Mouse (Mus musculus): Measurements from ENCODE around the gene Chrdl2. TPM values are rescaled to one million over a fixed set of nuclear protein-coding genes. Genes with fewer than 3 reads are reported as not detected.
"Not testable (repeated sequence)": the region's sequence is repeated elsewhere in the genome, so short reads cannot be mapped to it uniquely, and the experiment has no call there.

The Chrdl2 gene
- total RNA-seq (2012; rRNA removed), result 0.36 TPM in 1 of 2 replicates, not detected in the other

DNA sequence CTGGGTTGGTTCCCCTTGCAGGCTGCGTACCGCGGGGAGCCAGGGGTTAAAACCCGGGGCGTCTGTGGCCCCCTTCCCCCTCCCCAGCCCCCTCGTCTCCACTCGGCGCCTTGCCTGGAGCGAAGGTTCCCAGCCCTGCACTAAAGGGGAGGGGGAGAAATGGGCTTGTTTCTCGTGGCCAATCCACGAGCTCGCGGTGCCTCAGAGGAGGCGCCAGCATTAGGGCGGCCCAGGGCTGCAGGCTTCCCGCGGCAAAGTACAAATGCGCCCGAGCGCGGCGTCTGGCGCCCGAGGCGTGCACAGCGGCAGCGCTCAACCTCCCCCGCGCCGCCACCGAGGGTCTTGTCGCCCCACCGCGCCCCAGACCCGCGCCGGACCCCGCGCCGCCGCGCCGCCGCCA is at the start of gene Chrdl2:
TSS of gene Chrdl2 (plus strand) at position 383 of the 400 bp plus-strand sequence.
- peak within 1 kb of the TSS; percentile 62 to 70 for H3K4me3 ChIP-seq (ENCODE audit: insufficient read depth in 1 of 2, low read depth in 1 of 2, low read length in 2 of 2, poor library complexity in 1 of 2, severe bottlenecking in 1 of 2)
- H3K9ac ChIP-seq (ENCODE audit: insufficient read depth, low read depth, low read length, poor library complexity, severe bottlenecking), result peak within 1 kb of the TSS; percentile 71
- H3K27ac ChIP-seq (ENCODE audit: insufficient read depth, low read depth, low read length, poor library complexity, severe bottlenecking), result no peak within 1 kb of the TSS
- no peaks in the 10 kb centered on the region for H3K36me3 ChIP-seq (ENCODE audit: control insufficient read depth, insufficient read depth, low read length, poor library complexity, severe bottlenecking)
- H3K9me3 ChIP-seq (ENCODE audit: control insufficient read depth, insufficient read depth, low read depth, low read length), result no peaks in the 10 kb centered on the region
- no peak for TF ChIP-seq MAFK (IDR thresholded peaks at IDR 0.05; ENCODE audit: insufficient read depth, low read depth, low read length)
- TF ChIP-seq ZC3H11A (IDR thresholded peaks at IDR 0.05; ENCODE audit: borderline replicate concordance, low read depth, low read length), result no peak
- TF ChIP-seq CHD2 (IDR thresholded peaks at IDR 0.05; ENCODE audit: low read depth, low read length), result no peak
- TF ChIP-seq HCFC1 (IDR thresholded peaks at IDR 0.05; ENCODE audit: borderline replicate concordance, insufficient read depth, low read length), result no peak
- TF ChIP-seq ZNF384 (IDR thresholded peaks at IDR 0.05; ENCODE audit: low read depth, low read length), result no peak
- H3K4me1 ChIP-seq (ENCODE audit: control insufficient read depth in 2 of 2, insufficient read depth in 2 of 2, low read length in 2 of 2, poor library complexity in 1 of 2), result no peaks in the 10 kb centered on the region; a peak in 1 of 4 replicates
- DNase-seq (ENCODE audit: low read depth, low spot score), result no peak
- in situ Hi-C loops (cut with MboI; ENCODE audit: low sequenced_read_pairs in 2 of 2, unreplicated experiment in 2 of 2), result no loop called here

DNA sequence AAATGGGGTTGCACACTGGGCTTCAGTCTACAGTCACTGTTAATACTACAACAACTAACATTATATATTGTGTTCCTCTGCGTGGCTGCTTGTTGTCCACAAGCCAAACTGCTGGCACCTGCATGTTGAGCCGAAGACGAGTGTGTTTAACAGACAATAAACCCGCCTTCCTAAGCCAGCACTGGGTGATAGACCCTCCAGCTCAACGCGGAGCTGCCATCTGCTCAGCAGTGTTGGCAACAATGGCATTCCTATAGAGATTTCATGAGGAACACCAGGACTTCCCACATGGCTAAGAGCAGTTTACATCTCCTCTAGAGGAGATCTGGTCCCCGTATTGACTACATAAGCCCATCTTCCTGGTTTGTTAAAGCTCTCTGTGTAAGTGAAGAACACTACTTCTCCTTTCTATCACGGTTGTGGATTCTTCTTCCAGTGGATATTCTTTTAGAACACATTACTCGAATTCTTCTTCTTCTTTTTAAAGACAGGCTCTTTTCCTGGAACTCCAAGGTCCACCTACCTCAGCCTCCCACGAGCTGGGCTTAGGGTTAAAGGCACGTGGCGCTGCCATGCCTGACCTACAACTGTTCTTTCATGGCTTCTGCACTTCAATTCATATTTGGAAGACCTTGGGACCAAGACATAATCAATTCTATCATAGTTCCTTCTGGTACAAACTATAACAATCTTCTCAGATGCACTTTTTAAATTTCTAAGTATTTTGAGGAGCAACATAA is 48.6 kb upstream of the Chrdl2 start:
- in situ Hi-C loops (cut with MboI; ENCODE audit: low sequenced_read_pairs in 2 of 2, unreplicated experiment in 2 of 2), result no loop called here
- 0 out of 4 replicates have a peak, but pooled peaks cover 1 to 2% of the 10 kb centered on the region in 2 experiments for H3K4me1 ChIP-seq (ENCODE audit: control insufficient read depth in 2 of 2, insufficient read depth in 2 of 2, low read length in 2 of 2, poor library complexity in 1 of 2)
- peaks cover 3% of the 10 kb centered on the region; the same call in 1 of the 2 replicates for H3K36me3 ChIP-seq (ENCODE audit: control insufficient read depth, insufficient read depth, low read length, poor library complexity, severe bottlenecking)
- H3K4me3 ChIP-seq (ENCODE audit: insufficient read depth in 1 of 2, low read depth in 1 of 2, low read length in 2 of 2, poor library complexity in 1 of 2, severe bottlenecking in 1 of 2), result no peak overlapping the region
- TF ChIP-seq HCFC1 (IDR thresholded peaks at IDR 0.05; ENCODE audit: borderline replicate concordance, insufficient read depth, low read length), result no peak
- no peak for TF ChIP-seq ZNF384 (IDR thresholded peaks at IDR 0.05; ENCODE audit: low read depth, low read length)
- no peak for TF ChIP-seq ZC3H11A (IDR thresholded peaks at IDR 0.05; ENCODE audit: borderline replicate concordance, low read depth, low read length)
- no peak for TF ChIP-seq CHD2 (IDR thresholded peaks at IDR 0.05; ENCODE audit: low read depth, low read length)
- TF ChIP-seq MAFK (IDR thresholded peaks at IDR 0.05; ENCODE audit: insufficient read depth, low read depth, low read length), result no peak
- no peak overlapping the region for H3K9ac ChIP-seq (ENCODE audit: insufficient read depth, low read depth, low read length, poor library complexity, severe bottlenecking)
- DNase-seq (ENCODE audit: low read depth, low spot score), result no peak
- H3K9me3 ChIP-seq (ENCODE audit: control insufficient read depth, insufficient read depth, low read depth, low read length), result no peaks in the 10 kb centered on the region
- no peak overlapping the region for H3K27ac ChIP-seq (ENCODE audit: insufficient read depth, low read depth, low read length, poor library complexity, severe bottlenecking)

DNA sequence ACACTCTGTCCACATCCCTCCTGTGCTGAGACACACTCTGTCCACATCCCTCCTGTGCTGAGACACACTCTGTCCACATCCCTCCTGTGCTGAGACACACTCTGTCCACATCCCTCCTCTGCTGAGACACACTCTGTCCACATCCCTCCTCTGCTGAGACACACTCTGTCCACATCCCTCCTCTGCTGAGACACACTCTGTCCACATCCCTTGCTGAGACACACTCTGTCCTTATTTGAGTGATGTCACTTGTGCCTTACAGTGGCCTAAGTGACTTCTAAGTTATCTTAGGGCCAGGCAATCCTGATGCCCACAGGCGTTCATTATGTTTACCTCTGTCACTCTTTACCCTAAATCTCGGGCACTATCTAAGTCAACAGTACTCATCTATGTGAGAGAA is 45.4 kb upstream of the Chrdl2 start:
- H3K36me3 ChIP-seq (ENCODE audit: control insufficient read depth, insufficient read depth, low read length, poor library complexity, severe bottlenecking); H3K27ac ChIP-seq (ENCODE audit: insufficient read depth, low read depth, low read length, poor library complexity, severe bottlenecking); H3K9me3 ChIP-seq (ENCODE audit: control insufficient read depth, insufficient read depth, low read depth, low read length); H3K4me1 ChIP-seq (ENCODE audit: control insufficient read depth in 2 of 2, insufficient read depth in 2 of 2, low read length in 2 of 2, poor library complexity in 1 of 2); H3K9ac ChIP-seq (ENCODE audit: insufficient read depth, low read depth, low read length, poor library complexity, severe bottlenecking); H3K4me3 ChIP-seq (ENCODE audit: insufficient read depth in 1 of 2, low read depth in 1 of 2, low read length in 2 of 2, poor library complexity in 1 of 2, severe bottlenecking in 1 of 2); DNase-seq (ENCODE audit: low read depth, low spot score); in situ Hi-C loops (cut with MboI; ENCODE audit: low sequenced_read_pairs in 2 of 2, unreplicated experiment in 2 of 2): not testable (repeated sequence)

DNA sequence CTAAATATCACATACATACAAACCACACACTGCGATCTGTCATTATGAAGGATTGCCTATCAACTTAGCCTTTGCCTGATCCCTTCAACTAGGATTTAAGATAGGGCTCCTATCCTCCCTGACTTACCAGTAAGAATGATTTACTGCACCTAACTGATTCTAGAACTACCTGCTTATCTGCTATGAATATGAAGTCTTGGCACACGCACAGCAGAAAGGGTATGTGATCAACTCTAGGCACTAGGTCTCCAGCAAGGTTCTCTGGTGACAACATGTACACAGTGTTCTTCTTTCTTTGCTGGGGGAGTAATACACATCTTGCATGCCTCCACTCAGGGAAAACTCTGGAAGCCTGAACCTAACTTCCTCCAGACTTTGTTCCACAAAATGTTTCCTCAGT is 44.5 kb upstream of the Chrdl2 start:
- H3K4me1 ChIP-seq (ENCODE audit: control insufficient read depth in 2 of 2, insufficient read depth in 2 of 2, low read length in 2 of 2, poor library complexity in 1 of 2), result peaks cover 4 to 7% of the 10 kb centered on the region in 2 experiments; a peak in 3 of 4 replicates
- no peak overlapping the region for H3K4me3 ChIP-seq (ENCODE audit: insufficient read depth in 1 of 2, low read depth in 1 of 2, low read length in 2 of 2, poor library complexity in 1 of 2, severe bottlenecking in 1 of 2)
- no peak overlapping the region for H3K27ac ChIP-seq (ENCODE audit: insufficient read depth, low read depth, low read length, poor library complexity, severe bottlenecking)
- no peak overlapping the region for H3K9ac ChIP-seq (ENCODE audit: insufficient read depth, low read depth, low read length, poor library complexity, severe bottlenecking)
- no peak for DNase-seq (ENCODE audit: low read depth, low spot score)
- H3K9me3 ChIP-seq (ENCODE audit: control insufficient read depth, insufficient read depth, low read depth, low read length), result no peaks in the 10 kb centered on the region
- H3K36me3 ChIP-seq (ENCODE audit: control insufficient read depth, insufficient read depth, low read length, poor library complexity, severe bottlenecking), result 0 out of 2 replicates have a peak, but pooled peaks cover 2% of the 10 kb centered on the region
- in situ Hi-C loops (cut with MboI; ENCODE audit: low sequenced_read_pairs in 2 of 2, unreplicated experiment in 2 of 2), result no loop called here
- TF ChIP-seq HCFC1 (IDR thresholded peaks at IDR 0.05; ENCODE audit: borderline replicate concordance, insufficient read depth, low read length) (no peak), MAFK (IDR thresholded peaks at IDR 0.05; ENCODE audit: insufficient read depth, low read depth, low read length) (no peak), ZNF384 (IDR thresholded peaks at IDR 0.05; ENCODE audit: low read depth, low read length) (no peak), ZC3H11A (IDR thresholded peaks at IDR 0.05; ENCODE audit: borderline replicate concordance, low read depth, low read length) (no peak), CHD2 (IDR thresholded peaks at IDR 0.05; ENCODE audit: low read depth, low read length) (no peak)

Data from ES-E14 (cell line).